Mouse (Mus musculus): ENCODE measurements around the gene Avpr2. TPM values are rescaled to one million over a fixed set of nuclear protein-coding genes. Genes with fewer than 3 reads are reported as not detected.

Gene Avpr2
- total RNA-seq (2021) = not detected
- long read RNA-seq, experiment 1 = 0 reads
- long read RNA-seq, experiment 2 = 0 reads

DNA sequence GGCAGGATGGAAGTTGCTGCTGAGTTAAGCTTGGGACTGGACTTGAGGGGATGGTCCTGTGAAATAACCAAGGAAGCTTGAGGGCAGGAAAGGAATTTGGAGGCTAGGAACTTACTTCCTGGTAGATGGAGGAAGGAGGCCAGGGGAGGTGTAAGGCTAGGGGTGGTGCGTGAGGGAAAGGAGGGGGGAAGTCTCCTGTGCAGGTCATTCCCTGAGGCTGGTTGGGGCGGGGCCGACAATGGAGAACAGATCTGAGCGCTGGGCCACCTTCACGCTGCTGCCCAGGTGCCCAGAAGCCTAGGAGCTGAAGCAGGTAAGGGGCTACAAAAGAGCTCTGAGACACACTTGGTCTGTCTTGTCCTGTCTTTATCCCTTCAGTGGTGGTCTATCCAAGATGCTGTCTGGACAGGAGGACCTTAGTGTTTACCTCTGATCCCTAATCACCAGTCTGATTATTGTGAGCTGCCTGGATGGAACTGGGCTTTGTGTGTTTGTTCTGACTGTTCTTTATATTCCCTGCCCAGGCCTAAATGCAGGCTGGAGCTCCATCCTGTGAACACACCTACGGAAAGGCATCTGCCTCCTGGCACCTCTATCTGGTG, at the start of gene Avpr2:
Gene Avpr2 (plus strand): TSS at position 552 of the 602 bp plus-strand sequence.
- no peak for DNase-seq (ENCODE audit: low spot score in 2 of 2)

GRCm38 (mm10) chrX:73854326-73855086, 37.4 kb upstream of the Avpr2 start:
- DNase-seq (ENCODE audit: low spot score in 2 of 2) = no peak

- DNase-seq (ENCODE audit: low spot score in 2 of 2) = no peak
Observed at GRCm38 (mm10) chrX:73855087-73855408, 36.9 kb upstream of the Avpr2 start.

DNA sequence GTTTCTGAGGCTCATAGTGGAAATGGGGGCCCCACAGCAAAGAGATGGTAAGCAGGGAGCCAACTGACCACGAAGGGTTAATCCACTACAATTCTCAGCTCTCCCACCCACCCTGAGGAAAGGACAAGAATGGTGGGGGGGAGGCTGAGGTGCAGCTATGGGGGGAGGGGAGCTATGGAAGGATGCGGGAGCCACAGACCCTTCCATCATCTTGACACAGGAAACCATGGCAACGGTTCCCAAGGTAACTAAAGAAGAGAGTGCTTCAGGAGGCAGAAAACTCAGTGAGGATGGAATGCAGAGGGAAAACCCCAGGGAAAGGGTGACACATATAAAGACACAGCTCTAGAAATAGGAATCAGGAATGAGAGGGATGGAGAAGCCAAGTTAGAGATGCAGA, 27.2 kb upstream of the Avpr2 start:
- DNase-seq (ENCODE audit: low spot score in 2 of 2) = no peak

GRCm38 (mm10) chrX:73867256-73867655, 24.6 kb upstream of the Avpr2 start:
- peak in 1 of 2 experiments; percentile 12 for DNase-seq (ENCODE audit: low spot score in 2 of 2)

- DNase-seq (ENCODE audit: low spot score in 2 of 2) = no peak
Observed at GRCm38 (mm10) chrX:73867852-73868251, 24.1 kb upstream of the Avpr2 start.

GRCm38 (mm10) chrX:73869334-73869733, 22.6 kb upstream of the Avpr2 start:
- no peak for DNase-seq (ENCODE audit: low spot score in 2 of 2)

DNA sequence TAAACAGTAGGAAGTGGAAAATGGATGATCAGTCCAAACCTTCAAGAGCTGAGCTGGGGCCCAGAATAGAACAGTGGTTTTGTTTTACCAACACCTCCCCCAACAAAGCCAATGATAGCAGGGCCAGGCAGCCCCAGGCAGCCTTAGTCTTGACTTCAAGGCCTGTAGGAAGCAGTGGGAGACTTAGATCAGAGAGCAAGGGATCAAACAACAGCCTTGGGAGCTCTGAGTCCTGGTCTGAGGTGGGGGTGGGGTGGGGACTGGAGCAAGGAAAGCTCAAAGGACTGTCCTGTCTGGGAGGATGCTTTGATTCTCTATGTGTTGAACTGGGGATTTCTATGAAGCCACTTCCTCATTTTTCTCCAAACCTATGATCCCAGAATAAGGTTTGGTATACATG, 20.4 kb upstream of the Avpr2 start:
- no peak for DNase-seq (ENCODE audit: low spot score in 2 of 2)

DNA sequence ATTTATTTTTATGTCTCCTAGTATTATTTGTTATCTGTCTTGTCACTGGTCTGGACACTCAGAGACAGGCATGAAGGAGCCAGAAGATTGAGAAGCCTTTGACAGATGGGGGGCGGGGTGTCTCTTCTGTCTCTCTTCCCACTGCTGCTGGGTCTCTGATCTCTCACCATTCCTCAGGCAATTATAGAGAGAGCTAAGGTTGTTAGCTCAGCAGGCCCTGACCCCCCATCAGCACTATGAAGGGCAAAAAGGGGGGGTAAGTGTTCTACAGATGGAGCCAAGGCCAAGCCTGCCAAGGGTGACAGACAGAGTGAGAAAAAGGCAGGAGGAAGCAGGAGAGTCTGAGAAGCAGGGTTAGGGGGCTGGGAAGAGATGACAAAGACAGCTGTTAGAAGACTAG, 19.9 kb upstream of the Avpr2 start:
- no peak for DNase-seq (ENCODE audit: low spot score in 2 of 2)

DNA sequence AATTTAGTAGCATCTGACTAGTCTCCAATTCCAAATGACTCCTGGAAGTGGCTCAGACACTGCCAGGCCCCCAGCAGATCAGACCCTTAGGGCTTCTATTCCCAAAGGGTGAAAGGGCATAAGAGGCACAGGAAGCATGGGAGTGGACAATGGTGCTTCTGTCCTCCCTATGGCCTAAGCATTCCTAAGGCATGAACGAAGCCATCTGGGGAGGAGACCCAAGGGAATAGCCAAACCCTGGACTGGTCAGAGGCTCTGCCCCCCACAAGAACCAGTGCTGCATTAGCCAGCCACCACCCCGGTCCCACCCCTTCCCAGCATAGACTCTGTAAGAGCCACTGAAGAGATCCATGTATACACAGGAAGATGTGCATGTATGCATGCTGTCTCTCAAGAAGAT, 16.0 kb upstream of the Avpr2 start:
- DNase-seq (ENCODE audit: low spot score in 2 of 2) = no peak

DNA sequence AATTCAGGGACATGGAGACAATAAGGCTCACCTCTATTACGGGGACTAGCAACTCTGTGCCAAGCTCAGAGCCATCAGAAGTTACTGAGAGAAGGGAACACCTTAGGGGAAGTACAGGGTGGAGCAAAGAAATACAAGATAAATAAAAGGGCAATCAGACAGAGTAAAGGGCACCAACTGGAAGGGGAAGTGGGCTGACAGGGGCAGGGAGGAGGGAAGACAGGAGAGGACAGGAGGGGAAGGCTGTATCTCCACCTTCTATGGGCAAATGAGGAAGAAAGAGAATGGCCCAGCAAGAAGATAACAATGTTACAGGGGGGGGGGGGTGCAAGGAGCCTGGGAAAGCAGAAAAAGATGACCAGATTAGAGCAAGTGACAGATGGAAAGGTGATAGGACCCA, 14.9 kb upstream of the Avpr2 start:
- DNase-seq (ENCODE audit: low spot score in 2 of 2) = no peak

GRCm38 (mm10) chrX:73880194-73881035, 11.5 kb upstream of the Avpr2 start:
- DNase-seq (ENCODE audit: low spot score in 2 of 2) = no peak

- no peak for DNase-seq (ENCODE audit: low spot score in 2 of 2)
Observed at GRCm38 (mm10) chrX:73881036-73881427, 10.9 kb upstream of the Avpr2 start.

- DNase-seq (ENCODE audit: low spot score in 2 of 2) = no peak
Observed at GRCm38 (mm10) chrX:73881463-73881862, 10.4 kb upstream of the Avpr2 start.

DNA sequence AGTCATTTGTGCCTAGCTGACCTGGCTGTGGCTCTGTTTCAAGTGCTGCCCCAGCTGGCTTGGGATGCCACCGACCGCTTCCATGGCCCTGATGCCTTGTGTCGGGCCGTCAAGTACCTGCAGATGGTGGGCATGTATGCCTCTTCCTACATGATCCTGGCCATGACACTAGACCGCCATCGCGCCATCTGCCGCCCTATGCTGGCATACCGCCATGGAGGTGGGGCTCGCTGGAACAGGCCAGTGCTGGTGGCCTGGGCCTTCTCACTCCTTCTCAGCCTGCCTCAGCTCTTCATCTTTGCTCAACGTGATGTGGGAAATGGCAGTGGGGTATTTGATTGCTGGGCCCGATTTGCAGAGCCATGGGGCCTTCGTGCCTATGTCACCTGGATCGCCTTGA, 931 bp downstream of the Avpr2 start:
- no peak for DNase-seq (ENCODE audit: low spot score in 2 of 2)

DNA sequence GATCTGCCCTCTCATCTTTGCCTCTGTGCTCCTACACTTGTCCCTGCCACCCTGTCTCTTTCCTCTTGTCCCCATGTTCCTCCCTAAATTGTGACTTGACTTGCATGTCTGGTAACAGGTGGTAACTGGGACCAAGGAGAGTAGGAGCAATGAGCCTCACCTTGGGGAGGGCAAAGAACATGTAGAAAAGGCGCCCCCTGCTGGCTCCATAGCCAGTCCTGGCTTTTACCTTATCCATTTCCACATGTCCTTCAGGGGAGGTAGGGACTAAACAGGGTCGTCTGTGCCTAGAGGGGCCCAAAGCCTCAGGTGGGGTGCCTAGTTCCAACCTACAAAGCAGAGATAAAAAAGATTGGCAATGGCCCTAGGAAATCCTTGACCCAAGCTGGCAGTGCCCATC, 3.8 kb downstream of the Avpr2 start, which contains the start of gene L1cam:
Gene L1cam (minus strand): TSS at position 387 of the 400 bp plus-strand sequence.
- no peak for DNase-seq (ENCODE audit: low spot score in 2 of 2)

DNA sequence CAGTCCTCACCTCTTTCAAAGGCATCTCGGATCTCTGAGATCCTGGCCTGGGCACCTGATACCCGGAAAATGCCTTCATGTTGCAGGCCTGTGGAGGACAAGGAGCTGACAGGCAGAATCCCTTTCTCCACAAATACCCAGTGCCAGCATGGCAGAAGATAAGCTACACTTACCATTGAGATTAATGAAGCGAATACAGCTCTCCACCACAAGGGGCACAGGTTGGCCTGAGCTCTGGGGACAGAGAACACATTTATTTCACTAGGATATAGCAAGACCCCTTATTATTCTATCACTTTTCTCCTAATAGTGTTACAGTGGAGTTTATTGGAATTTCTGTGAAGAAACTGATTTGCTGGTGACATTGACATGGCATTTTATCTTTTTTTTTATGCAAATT, 6.1 kb downstream of the Avpr2 start:
- DNase-seq (ENCODE audit: low spot score in 2 of 2) = no peak

- DNase-seq (ENCODE audit: low spot score in 2 of 2) = no peak
Observed at GRCm38 (mm10) chrX:73910049-73910448, 18.1 kb downstream of the Avpr2 start.

DNA sequence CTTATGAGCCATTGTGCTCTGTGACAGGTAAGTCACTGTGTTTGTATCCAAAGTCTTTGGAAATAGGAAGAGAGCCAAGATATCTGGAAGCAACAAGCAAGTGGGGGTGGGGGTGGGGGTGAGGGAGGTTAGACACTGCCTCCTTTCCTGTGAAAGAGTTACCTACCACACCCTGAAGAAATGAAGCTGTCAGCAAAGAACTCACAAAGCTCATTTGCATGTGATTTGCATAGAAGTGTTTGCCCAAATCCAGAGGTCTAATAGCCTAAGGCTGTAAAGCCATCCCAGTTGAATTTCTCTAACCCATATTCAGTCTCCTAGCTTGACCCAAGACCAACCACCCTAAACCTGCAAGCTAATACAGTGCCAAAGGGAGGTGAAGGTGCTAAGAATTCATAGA, 18.5 kb downstream of the Avpr2 start:
- no peak for DNase-seq (ENCODE audit: low spot score in 2 of 2)

DNA sequence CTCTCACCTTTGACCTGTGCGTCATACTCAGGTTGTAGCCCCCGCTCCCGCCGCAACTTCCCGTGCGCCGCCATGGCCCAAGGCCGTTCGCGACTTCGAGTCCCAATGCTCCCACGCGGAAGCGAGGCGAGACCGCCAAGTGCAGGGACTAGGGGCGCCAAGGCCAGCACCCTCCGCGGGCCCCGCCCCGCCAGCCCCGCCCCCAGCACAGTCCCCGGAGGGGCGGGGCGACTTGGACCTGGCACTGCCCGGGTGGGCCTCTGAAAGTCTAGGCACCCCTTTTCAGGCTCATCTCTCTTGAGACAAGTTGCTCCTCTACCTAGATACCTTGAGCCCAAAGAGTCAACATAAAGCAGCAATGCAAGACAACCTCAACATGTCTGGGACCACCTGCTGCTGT, 19.3 kb downstream of the Avpr2 start:
- DNase-seq (ENCODE audit: low spot score in 2 of 2) = no peak

GRCm38 (mm10) chrX:73911588-73911987, 19.7 kb downstream of the Avpr2 start:
- no peak for DNase-seq (ENCODE audit: low spot score in 2 of 2)

Measured in layer of hippocampus, postnatal 14 days (tissue).